15 mouse cellular contexts compared by ENCODE assay signal in the genomic region with DNA sequence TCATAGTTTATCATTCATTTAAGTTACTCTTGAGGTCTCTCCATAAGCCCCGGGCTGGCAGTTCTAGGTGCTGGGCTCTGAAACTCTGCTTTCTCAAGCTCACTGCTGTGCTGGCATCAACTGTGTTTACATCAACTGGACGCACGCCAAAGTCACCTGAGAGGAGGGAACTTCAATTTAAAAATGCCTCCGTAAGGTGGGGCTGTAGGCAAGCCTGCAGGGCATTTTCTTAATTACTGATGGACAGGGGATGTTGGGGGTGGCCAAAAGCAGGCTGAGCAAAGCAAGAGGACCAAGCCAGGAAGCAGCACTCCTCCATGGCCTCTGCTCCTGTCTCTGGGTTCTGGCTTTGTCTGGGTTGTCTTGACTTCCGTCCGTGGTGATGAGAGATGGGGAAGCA.
A peak's percentile ranks its signal among the peaks of the same experiment; 100 is the strongest.
DNase-seq lines count a peak whose midpoint lies in the region; ATAC-seq and TF ChIP-seq lines count a peak whose summit lies in the region.
"Had no signal": no experiment of that assay in that cellular context is flagged by ENCODE, and none has a peak within 500 bp of the region (broad histone marks: within the 10 kb centered on the region; RNA-seq: fewer than 3 reads in every experiment).

No protein-coding gene starts in this region.

- no peaks in the 10 kb centered on the region for H3K27me3 ChIP-seq in embryonic facial prominence, embryonic 14.5 days (replicated peaks; ENCODE audit: control insufficient read depth, insufficient read depth, low read length)
- H3K27me3 ChIP-seq in embryonic facial prominence, embryonic 10.5 days (replicated peaks; ENCODE audit: low read depth, poor library complexity, severe bottlenecking), result no peaks in the 10 kb centered on the region
- no peaks in the 10 kb centered on the region for H3K27me3 ChIP-seq in kidney, postnatal 0 days (ENCODE audit: insufficient read depth, low read length)
- no peaks in the 10 kb centered on the region for H3K27me3 ChIP-seq in kidney, embryonic 16.5 days (ENCODE audit: insufficient read depth, low read length)
- H3K27me3 ChIP-seq: limb, embryonic 15.5 days; lung, embryonic 15.5 days had no signal

- TF ChIP-seq CTCF in kidney, postnatal 0 days (IDR thresholded peaks at IDR 0.05; ENCODE audit: low read depth), result peak; percentile 53

- no peaks in the 10 kb centered on the region for H3K4me1 ChIP-seq in embryonic facial prominence, embryonic 14.5 days (ENCODE audit: control insufficient read depth, insufficient read depth, low read length)
- H3K4me1 ChIP-seq in embryonic facial prominence, embryonic 10.5 days, result peaks cover 3% of the 10 kb centered on the region; the same call in 1 of the 2 replicates
- H3K4me1 ChIP-seq in kidney, postnatal 0 days (replicated peaks; ENCODE audit: insufficient read depth, low read length), result no peaks in the 10 kb centered on the region
- H3K4me1 ChIP-seq in kidney, embryonic 16.5 days (ENCODE audit: insufficient read depth, low read length), result 0 out of 2 replicates have a peak, but pooled peaks cover 4% of the 10 kb centered on the region
- H3K4me1 ChIP-seq: hindbrain, embryonic 10.5 days; limb, embryonic 15.5 days; lung, embryonic 15.5 days had no signal

- no peak overlapping the region for H3K4me2 ChIP-seq in embryonic facial prominence, embryonic 14.5 days (ENCODE audit: low read depth, low read length)
- no peak overlapping the region for H3K4me2 ChIP-seq in kidney, postnatal 0 days (ENCODE audit: low read length)
- no peak overlapping the region for H3K4me2 ChIP-seq in kidney, embryonic 16.5 days (replicated peaks; ENCODE audit: low read depth, low read length)
- H3K4me2 ChIP-seq: limb, embryonic 15.5 days; lung, embryonic 15.5 days had no signal

- no peaks in the 10 kb centered on the region for H3K36me3 ChIP-seq in embryonic facial prominence, embryonic 14.5 days (ENCODE audit: control insufficient read depth, insufficient read depth, low read length)
- H3K36me3 ChIP-seq in embryonic facial prominence, embryonic 10.5 days (replicated peaks), result no peaks in the 10 kb centered on the region
- no peaks in the 10 kb centered on the region for H3K36me3 ChIP-seq in kidney, postnatal 0 days (ENCODE audit: insufficient read depth, low read length)
- no peaks in the 10 kb centered on the region for H3K36me3 ChIP-seq in kidney, embryonic 16.5 days (ENCODE audit: insufficient read depth, low read length)
- H3K36me3 ChIP-seq: hindbrain, embryonic 10.5 days; limb, embryonic 15.5 days; lung, embryonic 15.5 days had no signal

- no peak for ATAC-seq in embryonic facial prominence, embryonic 14.5 days (ENCODE audit: low read depth)
- ATAC-seq in kidney, postnatal 0 days (replicated peaks; ENCODE audit: low FRiP score, low read depth), result no peak
- no peak for ATAC-seq in kidney, embryonic 16.5 days (ENCODE audit: low FRiP score, low TSS enrichment)

- H3K9ac ChIP-seq in embryonic facial prominence, embryonic 14.5 days (ENCODE audit: low read depth, low read length), result no peak overlapping the region
- no peak overlapping the region for H3K9ac ChIP-seq in kidney, postnatal 0 days (ENCODE audit: low read depth, low read length)
- no peak overlapping the region for H3K9ac ChIP-seq in kidney, embryonic 16.5 days (replicated peaks; ENCODE audit: low read length)
- H3K9ac ChIP-seq: limb, embryonic 15.5 days; lung, embryonic 15.5 days had no signal

- H3K27ac ChIP-seq in embryonic facial prominence, embryonic 14.5 days (replicated peaks; ENCODE audit: low read depth, low read length), result no peak overlapping the region
- H3K27ac ChIP-seq in embryonic facial prominence, embryonic 10.5 days (replicated peaks), result no peak overlapping the region
- H3K27ac ChIP-seq in kidney, postnatal 0 days, result no peak overlapping the region
- H3K27ac ChIP-seq in kidney, embryonic 16.5 days (ENCODE audit: low read length), result no peak overlapping the region
- H3K27ac ChIP-seq: gastrocnemius, adult 2 months; hindbrain, embryonic 10.5 days; limb, embryonic 15.5 days; lung, embryonic 15.5 days had no signal

- H3K4me3 ChIP-seq in embryonic facial prominence, embryonic 14.5 days (ENCODE audit: low read depth, low read length), result no peak overlapping the region
- no peak overlapping the region for H3K4me3 ChIP-seq in embryonic facial prominence, embryonic 10.5 days
- no peak overlapping the region for H3K4me3 ChIP-seq in kidney, postnatal 0 days (replicated peaks; ENCODE audit: low read depth, low read length)
- H3K4me3 ChIP-seq in kidney, embryonic 16.5 days (ENCODE audit: low read length), result no peak overlapping the region
- H3K4me3 ChIP-seq: gastrocnemius, adult 2 months; hindbrain, embryonic 10.5 days; limb, embryonic 15.5 days; lung, embryonic 15.5 days had no signal

- peak; percentile 69 for DNase-seq in embryonic facial prominence, embryonic 14.5 days (ENCODE audit: low spot score)
- no peak for DNase-seq in embryonic facial prominence, embryonic 10.5 days (ENCODE audit: low spot score)
- no peak for DNase-seq in kidney, postnatal 0 days (ENCODE audit: low spot score)
- peak; percentile 54 to 59 for DNase-seq in kidney, postnatal 36 days
- DNase-seq in lung, postnatal 10 days, result peak; percentile 45
- no peak for DNase-seq in thymus, postnatal 0 days (ENCODE audit: low spot score)
- DNase-seq in layer of hippocampus, adult 9-11 months, result no peak
- DNase-seq: gastrocnemius, adult 2 months; heart, adult 18-20 months; right cerebral cortex, postnatal 25 days; thymus, postnatal 25 days had no signal

- WGBS in embryonic facial prominence, embryonic 14.5 days, result 72% methylated on average over 6 of the region's 6 CpGs
- WGBS in embryonic facial prominence, embryonic 10.5 days, result 76% methylated on average over 6 of the region's 6 CpGs
- 61% methylated on average over 6 of the region's 6 CpGs for WGBS in kidney, postnatal 0 days
- WGBS in kidney, embryonic 16.5 days, result 62% methylated on average over 6 of the region's 6 CpGs

- H3K9me3 ChIP-seq in embryonic facial prominence, embryonic 14.5 days (ENCODE audit: control insufficient read depth, low read length), result no peaks in the 10 kb centered on the region
- H3K9me3 ChIP-seq in embryonic facial prominence, embryonic 10.5 days, result no peaks in the 10 kb centered on the region
- no peaks in the 10 kb centered on the region for H3K9me3 ChIP-seq in kidney, postnatal 0 days (replicated peaks; ENCODE audit: low read length)
- H3K9me3 ChIP-seq in kidney, embryonic 16.5 days (ENCODE audit: low read length), result no peaks in the 10 kb centered on the region
- H3K9me3 ChIP-seq: hindbrain, embryonic 10.5 days; limb, embryonic 15.5 days; lung, embryonic 15.5 days had no signal

Comparison
In these comparisons a context has a peak if more than half of its experiments do, and no peak if none do; other contexts are left out.
1. DNase-seq: peak in embryonic facial prominence, embryonic 14.5 days (single experiment), kidney, postnatal 36 days (2 of 2) and lung, postnatal 10 days (single experiment); none in embryonic facial prominence, embryonic 10.5 days (single experiment), kidney, postnatal 0 days (single experiment), thymus, postnatal 0 days (single experiment) and layer of hippocampus, adult 9-11 months (single experiment).